Mouse (Mus musculus) thymus, adult 18-20 months (tissue): Measurements from ENCODE around the gene Gm15127.
"Not testable (repeated sequence)": the region's sequence is repeated elsewhere in the genome, so short reads cannot be mapped to it uniquely, and the experiment has no call there.

Source experiments
- DNase-seq, 2 experiments: peaks; one replicate each; pipeline ENCODE4 v3.0.0; 2022; ENCODE audit warnings: mixed read lengths in 2 of 2

The Gm15127 gene

DNA sequence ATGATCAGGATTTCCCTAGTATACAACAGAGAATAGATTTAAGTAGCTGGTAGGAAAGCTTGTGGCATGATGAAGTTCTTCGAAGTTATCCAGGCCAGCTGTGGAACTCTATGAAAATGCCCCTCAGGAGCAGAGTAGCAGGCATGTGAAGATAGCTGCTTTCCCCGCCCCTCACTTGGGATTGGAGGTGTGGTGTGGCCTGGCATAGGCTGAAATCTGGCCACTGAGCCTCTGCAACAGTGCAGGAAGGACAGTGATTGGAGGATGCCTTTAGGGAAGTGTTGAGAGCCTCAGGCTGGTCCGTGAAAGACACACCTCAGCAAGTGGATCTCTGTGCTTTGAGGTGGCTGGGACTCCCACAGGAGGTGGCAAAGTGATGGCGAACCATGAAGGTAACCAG is at the start of gene Gm15127:
TSS of gene Gm15127 (plus strand) at position 301 of the 400 bp plus-strand sequence.
- not testable (repeated sequence) for DNase-seq

DNA sequence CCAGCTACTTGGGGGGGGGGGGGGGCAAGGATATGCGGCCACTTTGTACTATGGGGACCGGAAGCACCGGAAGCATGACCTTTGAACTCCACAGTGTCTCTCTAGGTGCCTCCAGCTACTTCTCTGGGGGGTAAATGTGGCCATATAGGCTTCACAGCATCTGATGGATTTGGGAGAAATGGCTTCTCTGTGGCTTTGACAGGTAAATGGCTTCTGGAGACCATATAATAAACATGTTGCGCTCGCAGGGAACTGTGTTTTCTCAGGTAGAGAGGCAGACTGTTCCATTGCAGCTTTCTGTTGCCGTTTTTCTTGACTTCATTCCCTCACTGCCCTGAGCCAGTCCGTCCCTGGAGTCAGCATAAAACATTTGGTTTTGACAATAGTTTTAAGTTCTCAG is 48.3 kb upstream of the Gm15127 start, which contains the start of gene Gm8334:
TSS of gene Gm8334 (minus strand) at position 101 of the 400 bp plus-strand sequence.
- not testable (repeated sequence) for DNase-seq

DNA sequence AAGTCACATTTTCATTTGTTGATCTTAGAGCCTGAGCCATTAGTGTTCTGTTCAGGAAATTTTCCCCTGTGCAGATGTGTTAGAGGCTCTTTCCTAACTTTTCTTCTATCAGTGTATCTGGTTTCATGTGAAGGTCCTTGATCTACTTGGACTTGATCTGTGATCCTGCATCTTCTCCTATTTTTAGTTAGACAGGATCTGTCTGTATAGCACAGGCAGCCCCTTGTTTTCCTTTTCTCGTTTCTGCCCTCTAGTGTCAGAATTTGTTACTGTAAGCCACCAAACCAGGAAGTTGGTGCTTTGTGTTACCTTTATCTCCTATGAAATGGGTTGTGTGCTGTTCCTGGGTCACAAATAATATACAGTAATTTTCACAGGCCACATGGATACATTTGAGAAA is 12.9 kb downstream of the Gm15127 start:
- not testable (repeated sequence) for DNase-seq
